Mouse (Mus musculus) right cerebral cortex, postnatal 4 days (tissue): ENCODE data around the gene Gtsf1.

Source experiments
- DNase-seq: peaks from one replicate; pipeline ENCODE4 v3.0.0-alpha.2; 2022

Gene Gtsf1

DNA sequence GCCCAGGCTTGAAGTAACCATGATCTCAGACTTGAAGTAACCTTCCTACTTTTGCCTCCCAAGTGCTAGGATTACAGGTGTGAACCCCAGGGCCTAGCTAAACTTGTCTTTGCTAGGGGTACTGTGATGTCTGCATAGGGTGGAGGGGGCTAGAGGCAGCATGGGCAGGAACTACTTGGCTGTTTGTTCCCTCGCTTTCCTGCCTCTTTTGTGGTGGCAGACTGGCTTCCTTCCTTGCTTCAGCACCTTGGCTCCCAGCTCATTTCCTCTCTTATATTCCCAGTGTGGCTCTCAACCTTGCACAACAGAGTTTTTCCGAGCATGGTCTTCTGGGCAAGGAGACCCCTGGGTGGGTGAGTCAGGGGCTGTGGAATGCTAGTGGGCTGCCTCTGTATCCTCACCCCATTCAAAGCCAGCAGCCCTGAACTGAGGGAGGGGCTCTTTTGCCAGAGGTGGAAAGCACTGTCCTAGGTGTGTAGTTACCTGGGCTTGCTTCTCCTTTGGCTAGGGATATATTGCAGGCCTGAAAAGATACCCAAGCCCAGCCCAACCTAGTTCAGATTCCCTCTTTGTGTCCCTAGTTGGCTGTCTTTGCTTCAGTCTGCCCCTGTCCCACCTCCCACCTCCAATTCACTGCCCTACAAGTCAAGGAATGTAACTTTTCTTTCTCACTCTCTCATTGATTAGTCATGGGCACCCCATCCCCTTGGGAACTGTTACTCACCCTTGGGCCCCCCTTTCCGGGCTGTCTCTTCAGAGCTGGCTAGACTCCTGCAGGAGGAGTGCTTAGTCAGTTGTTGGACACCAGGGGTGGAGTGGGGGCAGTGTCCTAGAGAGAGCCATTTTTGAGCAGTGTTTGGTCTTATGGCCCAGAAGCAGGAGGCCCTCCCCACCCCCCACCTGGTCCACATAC lies 52.3 kb downstream of the Gtsf1 start:
- no peak for DNase-seq

GRCm38 (mm10) chr15:103376837-103377269 lies 53.4 kb downstream of the Gtsf1 start:
- DNase-seq, result no peak

DNA sequence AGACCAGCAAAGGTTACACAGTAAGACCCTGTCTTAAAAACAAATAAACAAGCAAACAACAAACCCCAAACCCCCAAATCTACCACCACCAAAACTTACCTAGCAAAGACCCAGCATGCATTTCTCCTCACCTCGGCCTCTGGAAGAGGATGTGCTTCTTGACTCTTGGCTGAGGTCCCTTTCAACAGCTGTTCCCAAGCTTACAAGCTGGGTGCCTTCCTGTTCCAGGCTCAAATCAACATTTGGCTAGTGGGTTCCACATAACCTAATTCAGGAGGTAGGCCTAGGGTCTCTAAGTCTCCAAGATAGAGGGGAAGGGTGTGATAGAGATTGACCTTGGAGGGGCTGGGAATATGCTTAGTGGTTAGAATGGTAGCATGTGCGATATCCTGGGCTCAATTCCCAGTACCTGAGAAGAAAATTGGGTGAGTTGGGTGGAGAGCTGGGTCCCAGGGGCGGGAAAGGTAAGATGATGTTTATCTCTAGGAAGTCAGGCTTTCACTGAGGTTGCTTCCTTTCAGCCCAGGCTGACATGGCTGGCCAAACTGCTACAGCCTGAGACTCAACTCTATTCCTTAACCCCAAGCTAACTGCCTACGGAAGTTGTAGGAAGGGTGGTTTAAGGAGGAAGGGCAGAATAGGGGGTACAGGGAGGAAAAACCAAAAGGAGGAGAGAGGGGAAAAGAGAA lies 55.0 kb downstream of the Gtsf1 start:
- DNase-seq, result no peak

GRCm38 (mm10) chr15:103372461-103372860 lies 57.8 kb downstream of the Gtsf1 start:
- DNase-seq, result no peak

DNA sequence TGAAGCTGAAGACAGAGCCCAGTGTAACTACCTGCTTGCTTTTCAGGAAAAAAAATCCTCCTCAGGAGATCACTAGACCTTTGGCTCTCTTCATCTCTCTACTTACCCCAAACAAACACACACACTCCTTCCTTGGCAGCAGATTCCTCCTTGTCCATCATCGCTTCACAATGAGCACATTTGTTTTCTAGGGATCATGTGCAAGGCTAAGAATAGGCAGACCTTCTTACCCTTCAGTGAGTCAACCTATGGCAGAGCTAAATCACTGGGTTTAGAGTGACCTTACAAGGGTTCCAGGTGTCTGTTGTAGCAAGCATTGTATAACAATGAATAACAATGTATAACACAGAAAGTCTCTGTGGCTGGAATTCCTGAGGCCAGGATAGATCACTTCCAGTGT lies 58.5 kb downstream of the Gtsf1 start:
- no peak for DNase-seq

GRCm38 (mm10) chr15:103371208-103371607 lies 59.1 kb downstream of the Gtsf1 start:
- no peak for DNase-seq

- no peak for DNase-seq
These were observed 59.8 kb downstream of the Gtsf1 start for GRCm38 (mm10) chr15:103370462-103370861.

DNA sequence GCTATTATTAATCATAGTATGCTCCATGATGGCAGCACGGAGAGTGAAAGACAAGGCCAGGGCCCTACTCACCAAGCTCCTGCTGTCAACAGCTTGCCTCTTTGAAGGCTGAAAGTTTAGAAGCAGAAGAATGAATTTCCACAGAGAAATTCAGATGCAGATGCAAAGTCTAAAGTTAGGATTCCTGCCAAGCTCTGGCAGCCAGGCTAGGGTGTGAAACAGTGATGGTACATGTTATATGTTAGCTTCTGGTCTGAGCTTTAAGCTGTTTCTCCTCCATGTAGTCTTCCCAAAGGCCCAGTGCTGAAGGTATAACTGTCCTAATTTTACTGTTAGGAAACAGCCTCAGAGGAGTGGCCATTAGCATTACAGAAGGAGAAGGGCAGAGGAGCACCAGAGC lies 61.1 kb downstream of the Gtsf1 start:
- no peak for DNase-seq

- DNase-seq, result no peak
These were observed 61.9 kb downstream of the Gtsf1 start for GRCm38 (mm10) chr15:103368179-103368940.

- peak; percentile 45 for DNase-seq
These were observed 63.7 kb downstream of the Gtsf1 start, which contains the start of gene Itga5 for GRCm38 (mm10) chr15:103366376-103367149. TSS of gene Itga5 (minus strand) at chr15:103366763.

GRCm38 (mm10) chr15:103365471-103366375 lies 64.5 kb downstream of the Gtsf1 start:
- no peak for DNase-seq

DNA sequence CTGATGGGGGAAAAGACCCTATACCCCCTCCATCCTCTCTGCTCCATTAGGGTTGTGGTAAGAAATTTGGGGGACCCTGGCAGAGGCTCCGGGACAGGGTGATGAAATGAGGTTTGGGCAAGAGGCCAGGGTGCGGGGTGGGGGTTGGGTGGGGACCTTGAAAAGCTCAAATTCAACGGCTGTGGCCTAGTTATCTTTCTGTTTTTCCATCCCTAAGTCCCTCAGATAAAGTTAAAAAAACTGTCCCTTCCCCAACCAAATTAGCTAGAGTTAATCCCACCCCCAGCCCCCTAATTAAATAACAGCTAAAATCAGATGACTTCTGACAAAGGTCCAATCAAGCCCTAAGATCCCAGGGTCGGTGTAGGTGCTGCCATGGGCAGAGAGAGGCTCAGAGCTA lies 65.5 kb downstream of the Gtsf1 start:
- DNase-seq, result no peak

- DNase-seq, result no peak
These were observed 66.5 kb downstream of the Gtsf1 start for GRCm38 (mm10) chr15:103363809-103364208.

DNA sequence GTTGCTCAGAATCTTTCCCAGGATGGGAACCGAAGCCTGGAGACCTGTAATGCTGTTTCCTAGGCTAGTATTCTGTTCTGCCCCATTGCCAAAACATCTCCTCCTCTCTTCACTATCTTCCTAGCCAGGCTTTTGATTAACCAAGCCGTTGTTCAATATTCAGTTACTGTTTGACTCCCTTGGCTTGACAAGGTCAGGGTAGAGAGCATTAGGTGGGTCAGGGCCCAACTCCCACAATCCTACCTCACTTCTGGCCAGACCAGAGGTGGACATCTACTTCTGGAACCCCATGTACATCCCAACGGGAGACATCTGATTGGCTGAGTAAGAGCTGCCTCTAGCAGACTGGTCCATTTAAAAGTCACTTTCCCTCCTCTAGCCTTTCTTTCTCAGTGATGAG lies 67.3 kb downstream of the Gtsf1 start:
- DNase-seq, result no peak

GRCm38 (mm10) chr15:103362333-103362732 lies 67.9 kb downstream of the Gtsf1 start:
- no peak for DNase-seq

DNA sequence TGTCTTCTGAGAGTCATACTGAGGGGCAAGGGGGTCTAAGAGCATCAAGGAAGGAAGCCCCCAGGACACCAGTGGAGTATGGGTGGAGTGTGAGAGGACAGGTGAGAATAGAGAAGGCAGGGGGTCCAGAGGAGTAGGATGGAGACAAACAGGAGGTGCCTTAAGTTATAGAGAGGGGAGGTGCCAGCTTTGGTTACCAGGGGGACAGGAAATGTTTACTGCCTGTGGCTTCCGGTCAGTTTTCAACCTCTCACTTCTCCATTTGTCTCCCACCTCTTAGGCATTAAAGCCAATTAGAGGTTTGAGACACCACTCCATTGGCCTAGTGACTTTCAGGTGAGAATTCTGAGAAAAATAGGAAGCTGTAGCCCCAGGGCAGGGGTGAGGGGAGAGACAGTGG lies 69.0 kb downstream of the Gtsf1 start:
- DNase-seq, result no peak

DNA sequence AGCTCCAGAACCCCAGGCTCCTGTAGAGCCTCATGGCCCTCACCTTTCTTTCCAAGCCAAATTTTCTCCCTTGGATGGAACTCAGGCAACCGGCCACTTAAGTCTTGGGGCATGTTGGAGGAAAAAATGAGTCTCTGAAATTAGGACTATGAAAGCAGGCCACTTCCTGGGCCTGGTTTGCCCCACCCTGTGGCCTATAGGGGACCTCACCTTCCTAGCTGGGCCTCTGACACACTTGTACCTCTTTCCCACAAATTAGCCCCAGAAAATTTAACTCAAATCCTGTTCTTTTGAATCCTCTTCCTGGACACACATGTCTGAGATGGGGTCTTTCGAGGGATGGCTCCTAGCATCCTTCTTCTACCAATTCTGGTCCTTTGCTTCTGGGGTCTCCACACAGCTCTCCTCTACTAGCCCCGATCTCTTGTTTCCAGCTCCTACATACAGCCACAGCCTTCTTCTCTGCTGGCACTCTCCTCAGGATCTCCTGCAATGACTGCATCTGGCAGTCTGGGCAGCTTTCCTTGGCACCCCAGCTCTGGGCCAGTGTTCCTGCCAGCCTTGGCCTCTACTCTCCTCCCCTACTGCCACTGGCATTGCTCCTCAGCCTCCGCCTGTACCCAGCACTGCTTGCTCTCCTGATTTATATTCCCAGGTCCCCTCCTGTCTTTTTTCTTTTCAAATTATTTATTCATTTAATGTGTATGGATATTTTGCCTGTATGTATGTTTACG lies 70.2 kb downstream of the Gtsf1 start:
- no peak for DNase-seq

DNA sequence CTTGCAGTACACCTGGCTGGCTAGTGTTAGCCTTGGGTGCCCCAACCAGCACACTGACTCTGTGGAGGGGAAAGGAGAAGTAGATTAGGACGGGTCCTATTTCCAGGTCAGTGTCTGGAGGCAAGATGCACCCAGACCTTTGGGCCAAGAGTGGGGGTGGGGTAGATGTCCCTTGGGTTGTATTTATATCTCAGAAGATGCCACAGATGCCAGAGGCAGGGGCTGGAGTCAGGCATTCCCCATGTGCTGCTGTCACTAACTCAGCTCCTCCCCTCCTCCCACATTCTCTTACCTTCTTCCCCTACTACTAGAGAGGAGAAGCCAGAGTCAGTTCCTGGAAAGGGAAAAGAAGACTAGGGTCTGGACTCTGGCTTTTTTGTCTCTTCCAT lies 71.2 kb downstream of the Gtsf1 start:
- no peak for DNase-seq

GRCm38 (mm10) chr15:103358278-103359121 lies 71.8 kb downstream of the Gtsf1 start:
- no peak for DNase-seq

- no peak for DNase-seq
These were observed 72.5 kb downstream of the Gtsf1 start for GRCm38 (mm10) chr15:103357817-103358216.
